Mouse (Mus musculus) 3T3-L1 (cell line): ENCODE results near the gene Syndig1l.

Experiments used
- DNase-seq: peaks from one replicate; pipeline ENCODE4 v3.0.0-alpha.2; 2015; ENCODE audit warnings: low read depth, low spot score

The Syndig1l gene

GRCm38 (mm10) chr12:84674666-84675526, 23.7 kb downstream of the Syndig1l start:
- DNase-seq = peak; percentile 10

- no peak for DNase-seq
Observed at GRCm38 (mm10) chr12:84671646-84672045, 27.0 kb downstream of the Syndig1l start.

GRCm38 (mm10) chr12:84670555-84670954, 28.1 kb downstream of the Syndig1l start:
- DNase-seq = peak; percentile 44

- DNase-seq = peak; percentile 72
Observed at GRCm38 (mm10) chr12:84653912-84654311, 44.7 kb downstream of the Syndig1l start.

GRCm38 (mm10) chr12:84650234-84650633, 48.4 kb downstream of the Syndig1l start:
- DNase-seq = no peak

- DNase-seq = no peak
Observed at GRCm38 (mm10) chr12:84640654-84641053, 58.0 kb downstream of the Syndig1l start, which contains the start of gene Vrtn. TSS of gene Vrtn (plus strand) at chr12:84641019.

- no peak for DNase-seq
Observed at GRCm38 (mm10) chr12:84640253-84640652, 58.4 kb downstream of the Syndig1l start.

- DNase-seq = no peak
Observed at GRCm38 (mm10) chr12:84631867-84632266, 66.8 kb downstream of the Syndig1l start.
